Mouse (Mus musculus) CH12.LX (cell line): ENCODE results near the gene Defb20. TPM values are rescaled to one million over a fixed set of nuclear protein-coding genes. Genes with fewer than 3 reads are reported as not detected.

Experiments
- DNase-seq: peaks from one replicate; pipeline ENCODE4 v3.0.0-alpha.2; 2013; ENCODE audit errors: extremely low read depth
- H3K27ac ChIP-seq: 2 replicates; pipeline ENCODE4 v1.5.1; 2012; ENCODE audit warnings: low read depth, mild to moderate bottlenecking, control low read depth, moderate library complexity; ENCODE audit not compliant: insufficient read depth
- H3K27me3 ChIP-seq: replicated peaks from 2 replicates; pipeline ENCODE3; 2012; ENCODE audit warnings: inconsistent platforms
- H3K36me3 ChIP-seq, 2 experiments: replicated peaks in 1 of 2; 2 replicates each; pipeline versions ENCODE3 to v1.6.1; 2012; ENCODE audit warnings: inconsistent platforms in 1 of 2, low read length in 1 of 2, mild to moderate bottlenecking in 1 of 2, mixed read lengths in 1 of 2, moderate library complexity in 1 of 2; ENCODE audit not compliant: control insufficient read depth in 1 of 2, insufficient read depth in 1 of 2
- H3K4me1 ChIP-seq, 2 experiments: 2 replicates each; pipeline ENCODE4 v1.6.1; 2012; ENCODE audit warnings: inconsistent platforms in 1 of 2, moderate library complexity in 1 of 2; ENCODE audit not compliant: insufficient read depth in 2 of 2, control insufficient read depth in 1 of 2
- H3K4me2 ChIP-seq: 2 replicates; pipeline ENCODE4 v1.6.1; 2012; ENCODE audit warnings: low read depth, mild to moderate bottlenecking, control low read depth; ENCODE audit not compliant: poor library complexity, insufficient read depth, severe bottlenecking
- H3K4me3 ChIP-seq, 3 experiments: fragments of 150-350 bp in 1 of 3; sonication (generic) in 1 of 3; replicated peaks in 1 of 3; 2 replicates each; pipeline versions ENCODE3 to v1.5.1; 2011 to 2012; ENCODE audit warnings: low read depth in 2 of 3, low read length in 2 of 3, mild to moderate bottlenecking in 2 of 3, moderate library complexity in 2 of 3, control low read depth in 1 of 3, improper control_type of control experiment in 1 of 3, inconsistent platforms in 1 of 3, mixed read lengths in 1 of 3; ENCODE audit not compliant: poor library complexity in 1 of 3
- H3K79me2 ChIP-seq: replicated peaks from 2 replicates; pipeline ENCODE4 v1.6.1; 2012; ENCODE audit warnings: mild to moderate bottlenecking, moderate library complexity; ENCODE audit not compliant: control insufficient read depth, poor library complexity, insufficient read depth, severe bottlenecking; ENCODE audit errors: extremely low read depth
- H3K9ac ChIP-seq: 2 replicates; pipeline ENCODE4 v1.6.1; 2012; ENCODE audit warnings: low read depth, mild to moderate bottlenecking, control low read depth, moderate library complexity; ENCODE audit not compliant: insufficient read depth
- H3K9me3 ChIP-seq: replicated peaks from 2 replicates; pipeline ENCODE3; 2012; ENCODE audit warnings: low read length, inconsistent platforms, mixed read lengths
- CTCF ChIP-seq, 2 experiments: IDR thresholded peaks in 1 of 2; conservative IDR thresholded peaks in 1 of 2; 2 replicates each; pipeline ENCODE4 v1.5.1; 2011 to 2012; ENCODE audit warnings: low read depth in 2 of 2, low read length in 2 of 2, improper control_type of control experiment in 1 of 2, inconsistent platforms in 1 of 2, mild to moderate bottlenecking in 1 of 2, moderate library complexity in 1 of 2
- E2F4 ChIP-seq: IDR thresholded peaks from 2 replicates; pipeline ENCODE4 v1.6.1; 2011; ENCODE audit warnings: low read depth, low read length, improper control_type of control experiment; ENCODE audit not compliant: insufficient replicate concordance
- ELF1 ChIP-seq: IDR thresholded peaks from 2 replicates; pipeline ENCODE4 v1.6.1; 2014; ENCODE audit warnings: low read depth, mild to moderate bottlenecking, inconsistent platforms, low read length, improper control_type of control experiment
- ETS1 ChIP-seq: conservative IDR thresholded peaks from 2 replicates; pipeline ENCODE4 v1.6.1; 2012; ENCODE audit warnings: low read depth, mild to moderate bottlenecking, inconsistent platforms, low read length, improper control_type of control experiment, moderate library complexity
- GABPA ChIP-seq: IDR thresholded peaks from 2 replicates; pipeline ENCODE4 v1.6.1; 2012; ENCODE audit warnings: low read depth, low read length, improper control_type of control experiment, inconsistent platforms; ENCODE audit not compliant: insufficient replicate concordance
- MAFK ChIP-seq: IDR thresholded peaks from 2 replicates; pipeline ENCODE4 v1.6.1; 2011; ENCODE audit warnings: low read length, improper control_type of control experiment; ENCODE audit not compliant: insufficient replicate concordance
- MAX ChIP-seq: IDR thresholded peaks from 2 replicates; pipeline ENCODE4 v1.6.1; 2011; ENCODE audit warnings: low read length, improper control_type of control experiment
- PAX5 ChIP-seq: IDR thresholded peaks from 2 replicates; pipeline ENCODE4 v1.6.1; 2012; ENCODE audit warnings: low read length, inconsistent platforms, mixed read lengths
- POLR2AphosphoS2 ChIP-seq: IDR thresholded peaks from 2 replicates; pipeline ENCODE4 v1.6.1; 2011; ENCODE audit warnings: low read depth, low read length, improper control_type of control experiment
- RAD21 ChIP-seq: IDR thresholded peaks from 2 replicates; pipeline ENCODE4 v1.6.1; 2011; ENCODE audit warnings: low read depth, mild to moderate bottlenecking, low read length, improper control_type of control experiment, moderate library complexity
- SMC3 ChIP-seq: IDR thresholded peaks from 2 replicates; pipeline ENCODE4 v1.6.1; 2011; ENCODE audit warnings: low read depth, low read length, improper control_type of control experiment
- TCF12 ChIP-seq: IDR thresholded peaks from 2 replicates; pipeline ENCODE4 v1.6.1; 2014; ENCODE audit warnings: low read depth, mild to moderate bottlenecking, inconsistent platforms, low read length, improper control_type of control experiment
- UBTF ChIP-seq: IDR thresholded peaks from 2 replicates; pipeline ENCODE4 v1.6.1; 2012; ENCODE audit warnings: low read depth, mild to moderate bottlenecking, inconsistent platforms, low read length, improper control_type of control experiment, moderate library complexity
- USF1 ChIP-seq: IDR thresholded peaks from 2 replicates; pipeline ENCODE4 v1.6.1; 2014; ENCODE audit warnings: low read depth, mild to moderate bottlenecking, inconsistent platforms, low read length, improper control_type of control experiment
- ZC3H11A ChIP-seq: IDR thresholded peaks from 2 replicates; pipeline ENCODE4 v1.6.1; 2012; ENCODE audit warnings: low read depth, mild to moderate bottlenecking, inconsistent platforms, low read length, improper control_type of control experiment
- ZKSCAN1 ChIP-seq: IDR thresholded peaks from 2 replicates; pipeline ENCODE4 v1.6.1; 2012; ENCODE audit warnings: low read depth, inconsistent platforms, low read length, improper control_type of control experiment, borderline replicate concordance
- ZNF384 ChIP-seq: IDR thresholded peaks from 2 replicates; pipeline ENCODE4 v1.6.1; 2012; ENCODE audit warnings: low read depth, low read length, improper control_type of control experiment, inconsistent platforms
- dilution Hi-C: fragments of 300-500 bp; cut with MboI; formaldehyde crosslinking; loops from 2 replicates; pipeline ENCODE4 v1.14.3; 2020; ENCODE audit warnings: low sequenced_read_pairs; ENCODE audit not compliant: extremely low pct_unique_long_range_greater_than_20kb, extremely low pct_ligation_motif_present
- in situ Hi-C: fragments of 300-500 bp; cut with MboI; formaldehyde crosslinking; loops from 3 replicates; pipeline ENCODE4 v1.14.3; 2019; ENCODE audit warnings: low sequenced_read_pairs, low pct_ligation_motif_present, low pct_unique_long_range_greater_than_20kb, mixed read lengths
- polyA plus RNA-seq: library from polyadenylated mRNA; unstranded; fragments of >175 nt; gene quantifications from 2 replicates; pipeline ENCODE4 v1.2.1, GENCODE M21; 2012; ENCODE audit warnings: low read depth; ENCODE audit not compliant: insufficient read length
- total RNA-seq, 2 experiments: library from RNA; depleted of rRNA; stranded (reverse); fragments of 300-350 nt in 1 of 2; fragments of >200 nt in 1 of 2; gene quantifications; 2 replicates each; pipeline ENCODE4 v1.2.3; 2012 to 2014

Gene Defb20
- total and polyA plus RNA-seq, 3 experiments: not detected

GRCm38 (mm10) chr2:152447461-152447860, 29.4 kb upstream of the Defb20 start:
- DNase-seq: no peak
- TF ChIP-seq ELF1 (no peak), ETS1 (no peak), MAFK (no peak), USF1 (no peak), ZC3H11A (no peak), TCF12 (no peak), GABPA (no peak), POLR2AphosphoS2 (no peak), ZNF384 (no peak), E2F4 (no peak), MAX (no peak), UBTF (no peak), PAX5 (no peak), ZKSCAN1 (no peak)
- in situ Hi-C loops (no loop called here), dilution Hi-C loops (no loop called here)
- Histone ChIP-seq H3K79me2 (no peaks in the 10 kb centered on the region), H3K36me3 (no peaks in the 10 kb centered on the region), H3K27me3 (peaks cover 69% of the 10 kb centered on the region), H3K27ac (no peak overlapping the region), H3K4me2 (no peak overlapping the region), H3K4me3 (no peak overlapping the region), H3K9ac (no peak overlapping the region), H3K4me1 (peaks cover 4 to 8% of the 10 kb centered on the region in 2 experiments), H3K9me3 (no peaks in the 10 kb centered on the region)

GRCm38 (mm10) chr2:152450241-152450640, 26.6 kb upstream of the Defb20 start:
- Histone ChIP-seq H3K36me3 (no peaks in the 10 kb centered on the region), H3K4me1 (peaks cover 6 to 21% of the 10 kb centered on the region in 2 experiments), H3K9ac (no peak overlapping the region), H3K27me3 (peaks cover 44% of the 10 kb centered on the region), H3K9me3 (no peaks in the 10 kb centered on the region), H3K27ac (no peak overlapping the region), H3K4me2 (no peak overlapping the region), H3K4me3 (no peak overlapping the region), H3K79me2 (no peaks in the 10 kb centered on the region)
- DNase-seq: peak; percentile 65
- TF ChIP-seq RAD21 (peak; percentile 79), SMC3 (peak; percentile 67), CTCF (conservative IDR thresholded peaks at IDR 0.05 in 1 of 2, IDR thresholded peaks at IDR 0.05 in 1 of 2; ENCODE audit: low read depth in 2 of 2, low read length in 2 of 2) (peak; percentile 43 to 80; a peak in 3 of 4 replicates), MAX (no peak)
- dilution Hi-C loops: no loop called here
- in situ Hi-C loops: loop anchor here (25.0 kb wide), 1 partner anchor 137 kb away; the partner anchor contains the start of genes Defb19 and Defb45
